Mouse (Mus musculus): ENCODE measurements around the gene Cltrn.

Cltrn gene

GRCm38 (mm10) chrX:164145463-164146250 lies 57.0 kb downstream of the Cltrn start:
- no peak for DNase-seq

- DNase-seq: peak; percentile 53
Observed at GRCm38 (mm10) chrX:164152703-164153102, 64.1 kb downstream of the Cltrn start.

- DNase-seq: no peak
Observed at GRCm38 (mm10) chrX:164153606-164154005, 65.0 kb downstream of the Cltrn start.

GRCm38 (mm10) chrX:164154594-164154993 lies 66.0 kb downstream of the Cltrn start:
- DNase-seq: no peak

GRCm38 (mm10) chrX:164164681-164165080 lies 76.1 kb downstream of the Cltrn start:
- DNase-seq: no peak

Measured in kidney, adult 11 months (tissue).